Mouse (Mus musculus) common myeloid progenitor, adult 5-6 weeks (primary cell): Measurements from ENCODE around the gene Slc16a3. TPM values are rescaled to one million over a fixed set of nuclear protein-coding genes. Genes with fewer than 3 reads are reported as not detected.
A peak's percentile ranks its signal among the peaks of the same experiment; 100 is the strongest.

Experiments
- ATAC-seq: replicated peaks from 2 replicates; pipeline ENCODE4 v1.8.0; 2016; ENCODE audit warnings: low read depth, mild to moderate bottlenecking, moderate TSS enrichment, inconsistent platforms; ENCODE audit not compliant: poor library complexity, severe bottlenecking
- total RNA-seq: library from RNA; stranded (forward); fragments of 200-1000, 187-1606 nt; gene quantifications from 2 replicates; pipeline ENCODE4 v1.2.3, GENCODE M21; 2017

Gene Slc16a3
- total RNA-seq, 1 experiment from 2014 or later = 3.9 TPM

DNA sequence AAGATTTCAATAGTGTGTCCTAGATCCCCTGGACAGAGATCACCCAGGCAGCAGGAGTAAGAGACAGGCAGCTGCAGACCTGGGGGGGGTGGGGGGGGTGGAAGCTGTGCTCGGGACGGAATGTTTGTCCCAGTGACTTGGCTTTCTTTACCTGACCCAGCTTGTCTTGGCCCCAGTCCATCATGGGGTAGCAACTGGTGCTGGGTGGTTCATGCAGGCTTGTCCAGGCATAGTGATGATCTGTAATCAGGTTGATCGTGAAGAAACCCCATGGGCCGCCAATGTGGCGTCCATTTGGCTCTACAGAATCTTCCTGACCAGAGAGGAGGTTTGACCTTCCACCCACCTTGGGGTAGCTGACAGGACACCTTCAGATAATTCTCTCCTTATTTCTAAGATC, 2.4 kb upstream of the Slc16a3 start:
- ATAC-seq = no peak

GRCm38 (mm10) chr11:120948861-120949851, 876 bp downstream of the Slc16a3 start:
- peak; percentile 26 for ATAC-seq

- ATAC-seq = no peak
Measured at GRCm38 (mm10) chr11:120949863-120950262, 1.6 kb downstream of the Slc16a3 start.

- ATAC-seq = peak; percentile 89
Measured at GRCm38 (mm10) chr11:120950281-120951202, 2.3 kb downstream of the Slc16a3 start.

DNA sequence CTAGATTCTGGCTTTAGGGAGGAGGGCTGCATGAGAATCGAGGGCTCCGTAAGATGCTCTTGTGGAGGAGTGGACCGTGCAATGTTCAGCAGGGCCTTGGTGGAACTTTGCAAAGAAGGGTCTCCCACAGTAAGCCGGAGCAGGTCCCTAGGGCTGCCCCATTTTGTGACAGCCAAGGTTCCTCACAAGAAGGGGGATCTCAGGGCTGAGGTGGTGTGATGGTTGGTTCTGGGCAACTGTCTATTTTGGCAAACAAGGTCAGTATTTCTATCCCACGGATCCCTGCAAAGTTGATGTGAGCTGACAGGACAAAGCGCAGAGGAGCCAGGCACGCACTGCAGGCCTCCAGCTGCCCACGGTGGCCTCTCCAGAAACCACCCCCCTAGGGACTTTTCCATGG, 3.0 kb downstream of the Slc16a3 start:
- ATAC-seq = no peak

DNA sequence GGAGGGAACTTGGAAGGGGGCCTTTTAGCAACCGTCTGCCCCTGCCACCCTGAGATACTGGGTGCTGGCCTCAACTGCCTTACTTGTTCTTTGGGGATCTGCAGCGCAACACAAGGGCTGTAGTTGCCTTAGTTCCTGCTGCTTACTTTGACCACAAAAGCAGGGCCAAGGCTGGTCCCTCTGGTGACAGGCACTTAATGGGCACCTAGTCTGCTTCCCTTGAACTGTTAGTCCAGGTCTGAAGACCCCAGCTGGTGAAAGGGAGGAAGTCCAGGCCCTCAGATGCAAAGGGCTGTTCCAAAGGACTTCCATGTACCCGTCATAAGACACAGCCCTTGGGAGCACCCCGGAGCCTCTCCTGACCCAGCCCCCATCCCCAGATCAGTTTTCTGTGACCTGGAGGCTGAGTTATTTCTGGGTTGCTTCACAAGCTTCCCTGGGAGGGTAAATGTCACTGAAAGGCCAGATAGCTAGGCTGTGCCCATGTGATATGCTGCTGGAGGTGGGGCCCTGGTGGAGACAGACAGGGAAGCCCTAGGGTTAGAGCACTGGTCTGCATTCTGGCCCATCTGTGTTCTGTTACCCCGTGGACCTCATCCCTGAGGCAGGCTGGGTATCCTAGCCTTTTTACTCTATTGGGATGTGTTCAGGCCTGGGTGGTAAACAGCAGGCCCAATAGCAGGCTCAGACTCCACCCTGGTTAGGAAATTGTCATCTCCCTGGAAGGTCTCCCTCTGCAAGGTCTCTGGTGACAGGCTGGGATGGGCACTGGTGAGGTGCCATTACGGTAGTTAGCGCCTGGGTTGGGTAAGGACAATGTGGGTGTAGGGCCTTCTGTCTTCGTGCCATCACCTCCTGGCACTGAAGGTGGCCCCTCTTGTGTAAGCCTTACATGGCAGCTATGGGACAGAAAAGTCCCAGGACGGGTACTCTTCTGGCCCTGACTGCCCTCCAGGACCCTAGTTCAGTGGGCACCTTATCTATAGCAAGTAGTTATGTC, 3.8 kb downstream of the Slc16a3 start:
- ATAC-seq = no peak

- no peak for ATAC-seq
Measured at GRCm38 (mm10) chr11:120954936-120955335, 6.7 kb downstream of the Slc16a3 start.

DNA sequence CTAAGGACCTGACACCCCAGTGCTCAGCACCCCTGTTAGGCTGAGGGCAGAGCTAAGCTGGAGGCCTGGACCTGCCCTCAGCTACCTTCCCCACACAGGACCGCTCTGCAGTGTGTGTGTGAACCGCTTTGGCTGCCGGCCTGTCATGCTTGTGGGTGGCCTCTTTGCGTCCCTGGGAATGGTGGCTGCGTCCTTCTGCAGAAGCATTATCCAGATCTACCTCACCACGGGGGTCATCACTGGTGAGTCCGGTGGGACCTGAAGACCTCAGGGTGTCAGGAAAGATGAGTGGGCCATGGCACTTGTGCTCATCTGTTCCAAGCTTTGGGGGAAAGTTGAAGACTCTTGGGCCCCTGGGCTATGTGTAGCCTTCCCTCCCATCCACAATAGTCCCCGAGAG, 7.4 kb downstream of the Slc16a3 start:
- no peak for ATAC-seq

DNA sequence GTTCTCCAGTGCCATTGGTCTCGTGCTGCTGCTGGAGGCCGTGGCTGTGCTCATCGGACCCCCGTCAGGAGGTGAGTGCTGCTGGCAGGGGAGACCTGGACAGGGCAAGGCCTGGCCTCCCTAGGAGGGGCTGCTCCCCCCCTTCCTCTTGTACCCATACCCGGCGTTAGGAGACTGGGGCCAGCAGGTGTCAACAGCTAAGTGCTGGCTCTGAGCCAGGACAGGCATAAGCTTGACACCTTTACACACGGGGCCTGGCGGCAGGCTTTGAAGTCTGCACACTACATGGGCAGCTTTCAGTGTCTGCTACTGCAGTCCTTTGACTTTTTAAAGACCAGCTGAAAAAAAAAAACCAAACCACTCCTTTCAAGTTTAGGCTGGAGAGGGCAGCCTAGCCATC, 8.8 kb downstream of the Slc16a3 start:
- no peak for ATAC-seq

GRCm38 (mm10) chr11:120957731-120958257, 9.5 kb downstream of the Slc16a3 start:
- no peak for ATAC-seq

- no peak for ATAC-seq
Measured at GRCm38 (mm10) chr11:120959066-120959465, 10.8 kb downstream of the Slc16a3 start.

DNA sequence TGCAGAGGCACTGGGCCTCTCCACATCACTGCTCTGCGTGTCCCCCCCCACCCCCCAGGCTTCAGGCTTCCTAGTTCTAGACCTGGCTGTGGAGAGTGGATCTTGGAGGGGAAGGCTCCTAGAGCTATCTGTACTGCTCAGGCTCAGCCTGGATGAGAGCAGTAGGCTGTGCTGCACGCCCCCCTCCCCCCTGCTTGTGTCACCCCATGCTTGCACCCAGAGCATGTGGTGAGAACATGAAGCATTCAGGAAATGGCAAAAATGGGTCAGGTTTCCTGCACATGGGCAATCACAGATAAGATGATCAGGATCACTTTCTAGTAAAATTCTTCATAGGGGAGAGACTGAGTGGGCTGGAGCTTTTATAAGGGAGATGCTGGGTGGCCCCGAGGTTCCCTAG, 11.3 kb downstream of the Slc16a3 start:
- ATAC-seq = peak; percentile 59

DNA sequence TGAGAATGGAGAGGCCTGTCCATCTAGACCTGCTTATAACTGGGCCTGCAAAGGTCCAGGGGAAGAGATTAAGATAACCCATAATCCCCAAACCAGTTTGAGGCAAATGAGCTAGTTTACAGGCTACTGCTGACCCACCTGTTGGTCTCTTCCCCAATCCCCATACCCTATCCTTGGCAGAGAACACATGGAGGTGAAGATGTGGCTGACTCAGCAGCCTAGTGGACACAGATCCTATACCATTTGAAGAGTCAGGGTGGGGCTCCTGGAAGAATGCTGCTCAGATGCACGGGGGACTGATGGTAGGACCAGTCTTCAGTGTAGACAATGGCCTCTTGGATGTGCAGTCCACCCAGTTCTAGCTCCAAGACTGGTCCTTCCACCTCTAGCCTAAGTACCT, 12.0 kb downstream of the Slc16a3 start:
- ATAC-seq = no peak

DNA sequence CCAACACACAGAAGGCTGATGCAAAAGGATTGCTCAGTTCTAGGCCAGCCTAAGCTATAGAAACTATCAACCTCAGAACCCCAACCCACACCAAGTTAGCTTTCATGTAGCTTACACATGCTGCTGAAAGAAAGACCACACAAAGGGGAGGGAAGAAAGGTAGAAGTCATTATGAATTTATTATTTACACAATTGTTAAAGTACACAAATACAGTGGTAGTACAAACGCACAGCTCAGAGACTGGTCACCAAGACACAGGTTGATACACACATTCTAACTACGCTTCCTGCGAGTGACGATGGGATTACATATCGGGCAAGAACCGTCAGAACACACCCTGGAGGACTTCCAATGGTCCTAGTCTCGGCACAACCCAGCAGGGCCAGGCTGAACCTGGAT, 13.3 kb downstream of the Slc16a3 start:
- no peak for ATAC-seq

DNA sequence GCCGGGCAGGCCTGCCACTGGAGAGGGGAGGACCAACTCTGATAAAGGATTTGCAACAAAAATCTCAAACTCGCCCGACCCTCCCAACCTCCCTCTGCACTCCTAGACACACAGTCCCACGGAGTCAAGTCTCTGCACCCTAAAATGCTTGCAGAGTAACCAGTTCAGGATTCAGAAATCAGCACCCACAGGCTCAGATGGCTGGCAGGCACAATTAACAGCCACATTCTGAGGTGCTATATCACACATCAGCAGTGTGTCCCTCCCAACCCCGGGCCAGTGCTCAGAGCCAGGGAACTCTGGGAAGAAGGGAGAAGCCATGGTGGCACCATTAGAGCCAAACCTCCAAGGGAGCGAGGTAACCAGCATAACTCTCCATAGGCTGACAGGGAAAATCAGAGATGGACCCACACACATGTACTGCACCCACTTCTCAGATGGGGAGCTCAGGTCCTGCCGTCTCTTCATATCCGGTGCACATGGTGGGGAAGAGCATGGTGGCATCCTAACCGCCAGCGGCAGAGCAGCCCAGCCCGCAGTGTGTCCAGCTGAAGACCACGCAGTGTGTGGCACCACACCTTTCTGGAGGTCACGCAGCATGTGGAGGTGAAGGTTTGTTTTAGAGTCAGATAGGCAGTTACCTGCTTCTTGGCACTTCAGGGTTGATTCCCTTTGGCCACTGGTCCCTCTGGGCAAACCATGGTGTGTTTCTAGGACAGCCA, 13.9 kb downstream of the Slc16a3 start:
- no peak for ATAC-seq

DNA sequence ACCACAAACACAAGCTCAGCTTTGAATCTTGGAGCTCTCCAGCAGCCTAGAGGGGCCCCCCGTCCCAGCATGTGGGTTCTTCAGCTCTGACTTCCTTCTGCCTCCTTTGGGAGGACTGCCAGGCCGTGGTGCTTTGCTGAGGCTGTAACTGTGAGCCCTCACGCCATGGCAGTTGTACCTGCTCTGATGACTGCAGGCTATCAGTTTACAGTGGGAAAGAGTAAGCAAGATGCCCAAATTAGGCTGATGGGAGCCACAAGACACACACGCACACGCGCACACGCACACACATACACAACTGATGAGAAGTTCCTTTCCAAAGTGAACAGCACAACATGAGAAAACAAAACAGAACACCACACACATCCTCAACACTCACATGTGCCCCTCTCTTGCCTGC, 14.6 kb downstream of the Slc16a3 start:
- ATAC-seq = no peak

DNA sequence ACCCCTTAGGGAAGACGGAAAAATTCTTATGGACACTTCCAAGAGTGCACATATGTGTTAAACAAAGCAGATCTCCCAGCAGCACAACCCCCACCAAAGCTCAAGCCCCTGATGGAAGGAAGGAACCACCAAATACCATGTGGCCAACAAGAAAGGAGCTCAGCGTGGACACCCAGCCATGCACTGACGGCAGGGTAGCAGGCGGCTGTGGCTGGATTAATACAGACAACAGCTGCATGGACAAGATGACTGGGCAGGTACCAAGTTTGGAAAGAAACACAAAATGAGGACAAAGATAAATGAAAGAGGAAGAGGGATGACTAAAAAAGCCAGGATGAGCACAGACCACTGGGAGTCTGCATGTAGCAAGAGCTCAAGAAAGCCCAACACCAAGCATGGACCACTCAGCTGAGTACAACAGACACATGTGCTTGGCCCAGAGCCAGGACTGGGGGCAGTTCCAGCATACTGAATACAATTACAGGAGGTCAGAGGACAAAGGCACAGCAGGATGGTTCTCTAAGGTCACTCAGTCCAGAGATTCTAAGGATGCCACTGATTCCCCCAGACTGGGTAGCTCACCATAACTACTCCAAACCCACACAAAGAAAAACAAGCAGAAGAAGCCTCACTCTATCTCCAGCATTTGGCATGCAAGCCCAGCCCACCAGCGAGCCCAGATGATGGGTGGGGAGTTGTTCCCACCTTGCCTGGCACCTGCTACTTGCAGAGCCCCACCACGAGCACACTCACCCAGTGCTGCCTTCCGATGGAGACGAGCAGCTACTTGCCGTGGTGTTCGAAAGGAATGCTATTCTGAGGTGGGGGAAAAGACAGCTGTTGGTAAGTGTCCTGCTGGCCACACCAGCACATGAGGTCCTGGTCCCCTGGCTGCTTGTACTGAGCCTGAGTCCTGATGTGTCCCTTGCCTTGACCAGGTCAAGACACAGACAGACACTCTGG, 16.2 kb downstream of the Slc16a3 start:
- ATAC-seq = no peak

DNA sequence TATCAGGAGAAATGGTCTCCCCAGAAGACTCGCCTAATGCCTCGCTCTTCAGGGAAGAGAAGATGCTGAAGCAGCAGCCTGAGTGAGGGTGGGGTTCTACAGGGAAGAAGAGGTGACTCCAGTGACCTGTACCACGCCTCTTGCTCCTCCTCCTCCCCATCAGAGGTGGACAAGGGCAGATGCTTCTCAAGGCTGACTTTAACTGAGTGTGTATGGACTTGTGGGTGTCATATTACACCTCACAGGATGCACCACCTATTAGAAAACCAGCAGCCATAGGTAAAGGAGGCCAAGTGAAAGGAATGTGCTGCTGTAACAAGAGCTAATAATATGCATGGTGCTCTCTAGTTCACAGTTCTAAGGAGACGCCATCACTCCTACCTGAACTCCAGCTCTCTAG, 17.3 kb downstream of the Slc16a3 start:
- no peak for ATAC-seq
